Mouse (Mus musculus): ENCODE measurements around the gene Hacl1. TPM values are rescaled to one million over a fixed set of nuclear protein-coding genes. Genes with fewer than 3 reads are reported as not detected.
"Not testable (repeated sequence)": the region's sequence is repeated elsewhere in the genome, so short reads cannot be mapped to it uniquely, and the experiment has no call there.

Hacl1 gene
- total RNA-seq, 2 experiments from 2014 or later: 6.1 to 6.3 TPM

GRCm38 (mm10) chr14:31645920-31646319 is 4.8 kb upstream of the Hacl1 start:
- intact Hi-C loops (cut with DNase I): no loop called here
- no peak for DNase-seq (ENCODE audit: low spot score in 2 of 2)

GRCm38 (mm10) chr14:31644931-31645547 is 4.0 kb upstream of the Hacl1 start:
- intact Hi-C loops (cut with DNase I): no loop called here
- no peak for DNase-seq (ENCODE audit: low spot score in 2 of 2)

GRCm38 (mm10) chr14:31644183-31644830 is 3.2 kb upstream of the Hacl1 start:
- no peak for DNase-seq (ENCODE audit: low spot score in 2 of 2)
- intact Hi-C loops (cut with DNase I): no loop called here

- intact Hi-C loops (cut with DNase I): no loop called here
- no peak for DNase-seq (ENCODE audit: low spot score in 2 of 2)
These were observed 545 bp upstream of the Hacl1 start for GRCm38 (mm10) chr14:31641506-31642155.

GRCm38 (mm10) chr14:31640346-31640889 is 668 bp downstream of the Hacl1 start, which contains the start of gene Gm49387:
Gm49387 (minus strand) TSS chr14:31640878.
- intact Hi-C loops (cut with DNase I): no loop called here
- DNase-seq (ENCODE audit: low spot score in 2 of 2): no peak

GRCm38 (mm10) chr14:31630677-31631076 is 10.4 kb downstream of the Hacl1 start:
- intact Hi-C loops (cut with DNase I): no loop called here

GRCm38 (mm10) chr14:31622748-31623147 is 18.3 kb downstream of the Hacl1 start:
- intact Hi-C loops (cut with DNase I): no loop called here
- peak; percentile 58 to 62 for DNase-seq (ENCODE audit: low spot score in 2 of 2)

More at GRCm38 (mm10) chr14:31630677-31631076, 10.4 kb downstream of the Hacl1 start:
- DNase-seq (ENCODE audit: low spot score in 2 of 2): no peak

- intact Hi-C loops (cut with DNase I): no loop called here
- DNase-seq (ENCODE audit: low spot score in 2 of 2): no peak
These were observed 20.4 kb downstream of the Hacl1 start for GRCm38 (mm10) chr14:31620591-31621223.

- no peak for DNase-seq (ENCODE audit: low spot score in 2 of 2)
- intact Hi-C loops (cut with DNase I): no loop called here
These were observed 23.1 kb downstream of the Hacl1 start for GRCm38 (mm10) chr14:31617997-31618396.

- peak; percentile 26 to 31 for DNase-seq (ENCODE audit: low spot score in 2 of 2)
- intact Hi-C loops (cut with DNase I): no loop called here
These were observed 23.9 kb downstream of the Hacl1 start for GRCm38 (mm10) chr14:31617204-31617603.

GRCm38 (mm10) chr14:31613671-31614070 is 27.4 kb downstream of the Hacl1 start:
- no peak for DNase-seq (ENCODE audit: low spot score in 2 of 2)
- intact Hi-C loops (cut with DNase I): no loop called here

- intact Hi-C loops (cut with DNase I): no loop called here
- no peak for DNase-seq (ENCODE audit: low spot score in 2 of 2)
These were observed 29.1 kb downstream of the Hacl1 start for GRCm38 (mm10) chr14:31611986-31612385.

- no peak for DNase-seq (ENCODE audit: low spot score in 2 of 2)
- intact Hi-C loops (cut with DNase I): loop anchor here (10.0 kb wide), 1 partner anchor 261 kb away; no protein-coding TSS in a partner anchor
These were observed 35.6 kb downstream of the Hacl1 start for GRCm38 (mm10) chr14:31605514-31605913.

- intact Hi-C loops (cut with DNase I): loop anchor here (5.0 to 10.0 kb wide), 2 partner anchors 88 to 260 kb away; no protein-coding TSS in a partner anchor
- no peak for DNase-seq (ENCODE audit: low spot score in 2 of 2)
These were observed 36.2 kb downstream of the Hacl1 start for GRCm38 (mm10) chr14:31604916-31605315.

GRCm38 (mm10) chr14:31602616-31602979 is 38.5 kb downstream of the Hacl1 start:
- DNase-seq (ENCODE audit: low spot score in 2 of 2): not testable (repeated sequence)
- intact Hi-C loops (cut with DNase I): loop anchor here (5.0 to 10.0 kb wide), 2 partner anchors 85 to 258 kb away; no protein-coding TSS in a partner anchor

GRCm38 (mm10) chr14:31601908-31602615 is 39.0 kb downstream of the Hacl1 start:
- intact Hi-C loops (cut with DNase I): loop anchor here (5.0 to 10.0 kb wide), 2 partner anchors 85 to 257 kb away; no protein-coding TSS in a partner anchor
- no peak for DNase-seq (ENCODE audit: low spot score in 2 of 2)

GRCm38 (mm10) chr14:31597446-31597845 is 43.6 kb downstream of the Hacl1 start:
- DNase-seq (ENCODE audit: low spot score in 2 of 2): no peak

GRCm38 (mm10) chr14:31596408-31596807 is 44.7 kb downstream of the Hacl1 start:
- DNase-seq (ENCODE audit: low spot score in 2 of 2): no peak
- intact Hi-C loops (cut with DNase I): no loop called here

More at GRCm38 (mm10) chr14:31597446-31597845, 43.6 kb downstream of the Hacl1 start:
- intact Hi-C loops (cut with DNase I): no loop called here

GRCm38 (mm10) chr14:31594693-31595092 is 46.4 kb downstream of the Hacl1 start:
- DNase-seq (ENCODE audit: low spot score in 2 of 2): no peak

More at GRCm38 (mm10) chr14:31594693-31595092, 46.4 kb downstream of the Hacl1 start:
- intact Hi-C loops (cut with DNase I): no loop called here

Data from left cerebral cortex, postnatal 36 days (tissue).